Mouse (Mus musculus) liver, adult 2 months (tissue): ENCODE results near the gene Fbxl13.

ENCODE experiments used
- CTCF ChIP-seq: fragments of 200-500 bp; IDR thresholded peaks from 2 replicates; pipeline ENCODE4 v1.5.1; 2011; ENCODE audit warnings: low read depth, low read length, control low read depth
- POLR2A ChIP-seq: fragments of 200-500 bp; IDR thresholded peaks from 2 replicates; pipeline ENCODE4 v1.6.1; 2011; ENCODE audit warnings: low read length, control low read depth; ENCODE audit not compliant: insufficient read depth; ENCODE audit errors: extremely low read depth

- TF ChIP-seq CTCF, result peak; percentile 79
- TF ChIP-seq POLR2A, result no peak
Observed at GRCm38 (mm10) chr5:21586763-21587162, 58.7 kb downstream of the Fbxl13 start.
